Mouse (Mus musculus) C2C12 (cell line): ENCODE measurements around the gene Lcn3.
"Not testable (repeated sequence)": the region's sequence is repeated elsewhere in the genome, so short reads cannot be mapped to it uniquely, and the experiment has no call there.

Experiments used
- CEBPB ChIP-seq: IDR thresholded peaks from one replicate; pipeline ENCODE4 v1.6.1; 2011; ENCODE audit warnings: low read depth, mild to moderate bottlenecking, control low read depth, moderate library complexity
- CTCF ChIP-seq: IDR thresholded peaks from one replicate; pipeline ENCODE4 v1.5.1; 2011; ENCODE audit not compliant: control insufficient read depth, insufficient read depth, insufficient read length
- FOSL1 ChIP-seq: IDR thresholded peaks from one replicate; pipeline ENCODE4 v1.8.0; 2011; ENCODE audit warnings: mild to moderate bottlenecking, low read length; ENCODE audit not compliant: poor library complexity, insufficient read depth, severe bottlenecking
- MAX ChIP-seq: IDR thresholded peaks from one replicate; pipeline ENCODE4 v1.6.1; 2011; ENCODE audit warnings: mild to moderate bottlenecking, control low read depth
- MYOD1 ChIP-seq: IDR thresholded peaks from one replicate; pipeline ENCODE4 v1.6.1; 2011; ENCODE audit warnings: low read depth; ENCODE audit not compliant: control insufficient read depth, insufficient read length
- MYOG ChIP-seq: IDR thresholded peaks from one replicate; pipeline ENCODE4 v1.6.1; 2011; ENCODE audit not compliant: control insufficient read depth, insufficient read length; ENCODE audit errors: extremely low read depth
- USF1 ChIP-seq: IDR thresholded peaks from one replicate; pipeline ENCODE4 v1.6.1; 2011; ENCODE audit warnings: low read depth, mild to moderate bottlenecking, control low read depth, moderate library complexity

DNA sequence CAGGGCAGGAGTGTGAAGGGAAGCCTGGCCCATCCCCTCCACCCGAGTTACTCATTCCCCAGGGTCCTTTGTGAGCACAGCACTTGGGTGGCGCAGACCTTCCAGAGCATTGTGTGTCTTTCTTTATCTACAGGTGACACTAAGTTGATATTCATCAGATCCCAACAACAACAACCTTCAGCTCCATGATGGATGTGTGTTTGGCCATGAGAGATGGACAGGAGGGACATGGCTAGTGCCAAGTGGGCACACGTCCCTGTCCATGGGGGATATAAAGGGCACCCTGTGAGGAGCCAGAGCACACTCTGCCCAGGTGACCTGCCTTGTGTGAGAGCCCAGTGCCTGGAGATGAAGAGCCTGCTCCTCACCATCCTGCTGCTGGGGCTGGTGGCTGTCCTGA lies 28.7 kb upstream of the Lcn3 start, which contains the start of gene Obp2b:
- not testable (repeated sequence) for TF ChIP-seq CTCF, USF1, MYOG, MYOD1, FOSL1, CEBPB, MAX
